ENCODE assay signal across 11 mouse cellular contexts in the genomic region with DNA sequence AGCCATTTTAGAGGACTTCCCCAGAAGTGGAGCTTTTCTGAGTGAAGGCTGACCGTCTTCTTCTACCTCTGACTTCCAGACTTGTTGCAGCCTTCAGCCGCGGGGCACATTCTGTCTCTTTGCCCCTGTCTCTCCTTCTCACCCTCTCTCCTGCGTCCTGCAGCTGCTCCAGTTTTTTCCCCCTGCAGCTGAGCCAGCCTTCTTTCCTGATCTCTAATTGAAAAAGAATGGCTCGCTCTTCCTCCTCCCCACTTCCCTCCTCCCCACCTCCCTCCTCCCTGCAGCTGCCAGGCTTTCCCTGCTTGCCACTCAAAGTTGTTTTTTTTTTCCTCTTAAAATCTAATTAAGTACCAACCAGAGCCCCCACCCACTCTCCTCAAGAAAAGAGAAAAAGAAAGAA. TPM values are rescaled to one million over a fixed set of nuclear protein-coding genes. Genes with fewer than 3 reads are reported as not detected.
A peak's percentile ranks its signal among the peaks of the same experiment; 100 is the strongest.
DNase-seq lines count a peak whose midpoint lies in the region; ATAC-seq and TF ChIP-seq lines count a peak whose summit lies in the region.
"Had no signal": no experiment of that assay in that cellular context is flagged by ENCODE, and none has a peak within 500 bp of the region (broad histone marks: within the 10 kb centered on the region; RNA-seq: fewer than 3 reads in every experiment).

No protein-coding gene starts in this region.

- H3K4me1 ChIP-seq in forebrain, embryonic 10.5 days = peaks cover 60% of the 10 kb centered on the region
- peaks cover 30% of the 10 kb centered on the region for H3K4me1 ChIP-seq in forebrain, embryonic 16.5 days (replicated peaks; ENCODE audit: control insufficient read depth, insufficient read depth, low read length)
- H3K4me1 ChIP-seq in lung, postnatal 0 days (ENCODE audit: insufficient read depth, low read depth, low read length) = peaks cover 5% of the 10 kb centered on the region; the same call in 1 of the 2 replicates
- 0 out of 2 replicates have a peak, but pooled peaks cover 3% of the 10 kb centered on the region for H3K4me1 ChIP-seq in lung, adult 2 months (ENCODE audit: control insufficient read depth, insufficient read depth, low read length)
- peaks cover 19% of the 10 kb centered on the region for H3K4me1 ChIP-seq in intestine, embryonic 15.5 days (replicated peaks)
- H3K4me1 ChIP-seq in neural tube, embryonic 12.5 days = peaks cover 30% of the 10 kb centered on the region

- no peak overlapping the region for H3K4me2 ChIP-seq in forebrain, embryonic 16.5 days (ENCODE audit: low read length)
- H3K4me2 ChIP-seq in lung, postnatal 0 days (replicated peaks; ENCODE audit: low read depth, low read length) = peak overlapping the region; percentile 31; the same call in 1 of the 2 replicates
- H3K4me2 ChIP-seq in intestine, embryonic 15.5 days (replicated peaks) = peak overlapping the region; percentile 46; the same call in 1 of the 2 replicates
- peak overlapping the region; percentile 42 for H3K4me2 ChIP-seq in neural tube, embryonic 12.5 days (replicated peaks)

- peaks cover 84% of the 10 kb centered on the region for H3K27me3 ChIP-seq in forebrain, embryonic 10.5 days (ENCODE audit: poor library complexity, severe bottlenecking)
- H3K27me3 ChIP-seq in forebrain, embryonic 16.5 days (replicated peaks; ENCODE audit: control insufficient read depth, insufficient read depth, low read length) = peaks cover 24% of the 10 kb centered on the region
- 0 out of 2 replicates have a peak, but pooled peaks cover 4% of the 10 kb centered on the region for H3K27me3 ChIP-seq in lung, postnatal 0 days (replicated peaks; ENCODE audit: insufficient read depth, low read length)
- H3K27me3 ChIP-seq in intestine, embryonic 15.5 days (replicated peaks) = peaks cover 9% of the 10 kb centered on the region; the same call in 1 of the 2 replicates
- H3K27me3 ChIP-seq in neural tube, embryonic 12.5 days (replicated peaks) = peaks cover 48% of the 10 kb centered on the region

- TF ChIP-seq CTCF in lung, postnatal 0 days (IDR thresholded peaks at IDR 0.05) = no peak
- TF ChIP-seq CTCF in lung, adult 2 months (IDR thresholded peaks at IDR 0.05; ENCODE audit: insufficient read depth, low read length) = no peak

- no peak for DNase-seq in forebrain, embryonic 10.5 days (ENCODE audit: extremely low spot score, low spot score)
- no peak for DNase-seq in lung, postnatal 0 days (ENCODE audit: low spot score)
- DNase-seq in lung, adult 2 months = no peak
- DNase-seq in spleen, postnatal 14 days (ENCODE audit: low spot score in 2 of 2) = no peak
- DNase-seq in thymus, postnatal 36 days = no peak
- DNase-seq: cerebellum, adult 9-11 months; lung, adult 18-20 months; thymus, postnatal 25 days had no signal

- no peak for TF ChIP-seq POLR2A in lung, adult 2 months (IDR thresholded peaks at IDR 0.05; ENCODE audit: borderline replicate concordance, extremely low read depth, low read depth, low read length)

- WGBS in forebrain, embryonic 10.5 days = 3% methylated on average over 5 of the region's 5 CpGs
- WGBS in forebrain, embryonic 16.5 days = 3% methylated on average over 5 of the region's 5 CpGs
- WGBS in lung, postnatal 0 days = 23% methylated on average over 5 of the region's 5 CpGs
- WGBS in lung, adult 2 months = 39% methylated on average over 5 of the region's 5 CpGs
- WGBS in intestine, embryonic 15.5 days = 36% methylated on average over 5 of the region's 5 CpGs
- 6% methylated on average over 5 of the region's 5 CpGs for WGBS in neural tube, embryonic 12.5 days

- no peaks in the 10 kb centered on the region for H3K9me3 ChIP-seq in forebrain, embryonic 10.5 days
- H3K9me3 ChIP-seq in forebrain, embryonic 16.5 days (ENCODE audit: control insufficient read depth, low read length) = no peaks in the 10 kb centered on the region
- H3K9me3 ChIP-seq in lung, postnatal 0 days (ENCODE audit: low read length) = no peaks in the 10 kb centered on the region
- no peaks in the 10 kb centered on the region for H3K9me3 ChIP-seq in intestine, embryonic 15.5 days
- H3K9me3 ChIP-seq in neural tube, embryonic 12.5 days = no peaks in the 10 kb centered on the region

- no peak for ATAC-seq in forebrain, embryonic 16.5 days
- no peak for ATAC-seq in lung, postnatal 0 days
- no peak for ATAC-seq in intestine, embryonic 15.5 days
- ATAC-seq in neural tube, embryonic 12.5 days (ENCODE audit: low FRiP score, low read depth) = no peak

- peak overlapping the region; percentile 74 for H3K27ac ChIP-seq in forebrain, embryonic 10.5 days
- H3K27ac ChIP-seq in forebrain, embryonic 16.5 days (ENCODE audit: low read length) = no peak overlapping the region
- H3K27ac ChIP-seq in lung, postnatal 0 days (ENCODE audit: low read length) = no peak overlapping the region
- H3K27ac ChIP-seq in intestine, embryonic 15.5 days = no peak overlapping the region
- H3K27ac ChIP-seq in neural tube, embryonic 12.5 days = no peak overlapping the region

- no peak for TF ChIP-seq EP300 in lung, postnatal 0 days (IDR thresholded peaks at IDR 0.05)

- peak overlapping the region; percentile 23 for H3K4me3 ChIP-seq in forebrain, embryonic 10.5 days
- no peak overlapping the region for H3K4me3 ChIP-seq in forebrain, embryonic 16.5 days (replicated peaks; ENCODE audit: low read length)
- H3K4me3 ChIP-seq in lung, postnatal 0 days (ENCODE audit: low read depth, low read length) = no peak overlapping the region
- no peak overlapping the region for H3K4me3 ChIP-seq in lung, adult 2 months (replicated peaks; ENCODE audit: extremely low read depth, low read depth, low read length)
- H3K4me3 ChIP-seq in intestine, embryonic 15.5 days (replicated peaks) = no peak overlapping the region
- no peak overlapping the region for H3K4me3 ChIP-seq in neural tube, embryonic 12.5 days

- no peaks in the 10 kb centered on the region for H3K36me3 ChIP-seq in forebrain, embryonic 10.5 days (replicated peaks)
- H3K36me3 ChIP-seq in forebrain, embryonic 16.5 days (ENCODE audit: control insufficient read depth, insufficient read depth) = no peaks in the 10 kb centered on the region
- H3K36me3 ChIP-seq in lung, postnatal 0 days (ENCODE audit: insufficient read depth, low read length) = no peaks in the 10 kb centered on the region
- H3K36me3 ChIP-seq in intestine, embryonic 15.5 days = no peaks in the 10 kb centered on the region
- H3K36me3 ChIP-seq in neural tube, embryonic 12.5 days = no peaks in the 10 kb centered on the region

- no peak overlapping the region for H3K9ac ChIP-seq in forebrain, embryonic 16.5 days (replicated peaks; ENCODE audit: low read depth, low read length)
- no peak overlapping the region for H3K9ac ChIP-seq in lung, postnatal 0 days (replicated peaks; ENCODE audit: low read depth)
- peak overlapping the region; percentile 26; the same call in 1 of the 2 replicates for H3K9ac ChIP-seq in intestine, embryonic 15.5 days
- H3K9ac ChIP-seq in neural tube, embryonic 12.5 days = no peak overlapping the region

RNA-seq across cellular contexts. Expression of a gene that starts 4.3 kb away (rescaled TPM):
- 102 and 107 TPM in 2 replicates for polyA plus RNA-seq in forebrain, embryonic 10.5 days (2016; fragmentation: Nextera tagmentation; extraction: Ambion mirVana)
- polyA plus RNA-seq in forebrain, embryonic 16.5 days (2015; fragmentation: Nextera tagmentation; extraction: Ambion mirVana) = 119 and 122 TPM in 2 replicates
- polyA plus RNA-seq in lung, postnatal 0 days (2015; fragmentation: Nextera tagmentation; extraction: Ambion mirVana) = 54.7 and 83.4 TPM in 2 replicates
- 43.5 and 60.1 TPM in 2 replicates for polyA plus RNA-seq in lung, adult 2 months (2012; rRNA removed)
- 35.4 and 36.3 TPM in 2 replicates for polyA plus RNA-seq in intestine, embryonic 15.5 days (2015; fragmentation: Nextera tagmentation; extraction: Ambion mirVana)
- polyA plus RNA-seq in neural tube, embryonic 12.5 days (2016; fragmentation: Nextera tagmentation; extraction: Ambion mirVana) = 237 and 261 TPM in 2 replicates

RNA-seq across cellular contexts. Expression of a gene that starts 48.6 kb away (rescaled TPM):
- polyA plus RNA-seq in forebrain, embryonic 10.5 days (2016; fragmentation: Nextera tagmentation; extraction: Ambion mirVana) = 8.0 and 8.4 TPM in 2 replicates
- polyA plus RNA-seq in forebrain, embryonic 16.5 days (2015; fragmentation: Nextera tagmentation; extraction: Ambion mirVana) = 20.8 and 24.6 TPM in 2 replicates
- polyA plus RNA-seq in lung, postnatal 0 days (2015; fragmentation: Nextera tagmentation; extraction: Ambion mirVana) = 4.9 and 5.7 TPM in 2 replicates
- 15.0 and 23.3 TPM in 2 replicates for polyA plus RNA-seq in lung, adult 2 months (2012; rRNA removed)
- polyA plus RNA-seq in intestine, embryonic 15.5 days (2015; fragmentation: Nextera tagmentation; extraction: Ambion mirVana) = 6.2 and 7.0 TPM in 2 replicates
- polyA plus RNA-seq in neural tube, embryonic 12.5 days (2016; fragmentation: Nextera tagmentation; extraction: Ambion mirVana) = 8.5 and 9.9 TPM in 2 replicates
